Mouse (Mus musculus) MEL (cell line): Measurements from ENCODE around the gene Mme. TPM values are rescaled to one million over a fixed set of nuclear protein-coding genes. Genes with fewer than 3 reads are reported as not detected.

Experiments used
- DNase-seq: peaks from one replicate; pipeline ENCODE4 v3.0.0; 2011; ENCODE audit warnings: low read depth, low spot score
- H3K27ac ChIP-seq: 2 replicates; pipeline ENCODE4 v1.5.1; 2012; ENCODE audit warnings: low read depth, mild to moderate bottlenecking, control low read depth, low read length, moderate library complexity; ENCODE audit not compliant: control insufficient read depth
- H3K27me3 ChIP-seq, 2 experiments: fragments of 150-350 bp in 1 of 2; sonication (generic) in 1 of 2; 2 replicates each; pipeline ENCODE4 v1.6.1; 2012; ENCODE audit warnings: low read length in 2 of 2, mild to moderate bottlenecking in 2 of 2, improper control_type of control experiment in 1 of 2, moderate library complexity in 1 of 2; ENCODE audit not compliant: insufficient read depth in 2 of 2, control insufficient read depth in 1 of 2
- H3K36me3 ChIP-seq, 2 experiments: 2 replicates each; pipeline ENCODE4 v1.6.1; 2012 to 2014; ENCODE audit warnings: low read length in 2 of 2, improper control_type of control experiment in 1 of 2, inconsistent platforms in 1 of 2, mild to moderate bottlenecking in 1 of 2; ENCODE audit not compliant: insufficient read depth in 2 of 2, control insufficient read depth in 1 of 2
- H3K4me1 ChIP-seq, 2 experiments: fragments of 150-350 bp in 1 of 2; sonication (generic) in 1 of 2; 2 replicates each; pipeline ENCODE4 v1.6.1; 2012; ENCODE audit warnings: low read length in 2 of 2, improper control_type of control experiment in 1 of 2, mild to moderate bottlenecking in 1 of 2; ENCODE audit not compliant: insufficient read depth in 2 of 2, control insufficient read depth in 1 of 2
- H3K4me3 ChIP-seq, 2 experiments: fragments of 150-350 bp in 1 of 2; sonication (generic) in 1 of 2; 2 replicates each; pipeline ENCODE4 v1.5.1; 2012; ENCODE audit warnings: low read depth in 2 of 2, low read length in 2 of 2, mild to moderate bottlenecking in 2 of 2, moderate library complexity in 2 of 2, control low read depth in 1 of 2, improper control_type of control experiment in 1 of 2; ENCODE audit not compliant: control insufficient read depth in 1 of 2, insufficient read depth in 1 of 2
- H3K79me2 ChIP-seq: 2 replicates; pipeline ENCODE4 v1.6.1; 2012; ENCODE audit warnings: mild to moderate bottlenecking, low read length, moderate library complexity; ENCODE audit not compliant: control insufficient read depth, poor library complexity, insufficient read depth
- H3K9ac ChIP-seq: 2 replicates; pipeline ENCODE4 v1.6.1; 2012; ENCODE audit warnings: low read depth, mild to moderate bottlenecking, control low read depth, low read length, moderate library complexity; ENCODE audit not compliant: control insufficient read depth, poor library complexity, severe bottlenecking
- H3K9me3 ChIP-seq: fragments of 150-350 bp; sonication (generic); replicated peaks from 2 replicates; pipeline ENCODE4 v1.6.1; 2012; ENCODE audit warnings: mild to moderate bottlenecking, low read length, improper control_type of control experiment, moderate library complexity; ENCODE audit not compliant: insufficient read depth
- CHD1 ChIP-seq: IDR thresholded peaks from 2 replicates; pipeline ENCODE4 v1.6.1; 2012; ENCODE audit warnings: low read depth, mild to moderate bottlenecking, inconsistent platforms, low read length, improper control_type of control experiment
- CTCF ChIP-seq, 3 experiments: IDR thresholded peaks in 2 of 3; conservative IDR thresholded peaks in 1 of 3; 2 replicates each; pipeline ENCODE4 v1.5.1; 2011 to 2012; ENCODE audit warnings: low read length in 3 of 3, low read depth in 2 of 3, mild to moderate bottlenecking in 2 of 3, improper control_type of control experiment in 1 of 3, inconsistent platforms in 1 of 3, mixed read lengths in 1 of 3, moderate library complexity in 1 of 3; ENCODE audit not compliant: control insufficient read depth in 1 of 3, insufficient read depth in 1 of 3, poor library complexity in 1 of 3, severe bottlenecking in 1 of 3
- E2F4 ChIP-seq: IDR thresholded peaks from 2 replicates; pipeline ENCODE4 v1.6.1; 2011; ENCODE audit warnings: low read depth, low read length, improper control_type of control experiment, borderline replicate concordance
- ELF1 ChIP-seq: IDR thresholded peaks from 2 replicates; pipeline ENCODE4 v1.6.1; 2014; ENCODE audit warnings: low read depth, mild to moderate bottlenecking, inconsistent platforms, low read length, improper control_type of control experiment, moderate library complexity
- HCFC1 ChIP-seq: IDR thresholded peaks from 2 replicates; pipeline ENCODE4 v1.6.1; 2012; ENCODE audit warnings: low read depth, mild to moderate bottlenecking, inconsistent platforms, low read length, improper control_type of control experiment, moderate library complexity
- JUND ChIP-seq: IDR thresholded peaks from 2 replicates; pipeline ENCODE4 v1.6.1; 2011; ENCODE audit warnings: low read depth, mild to moderate bottlenecking, improper control_type of control experiment, low read length
- MEF2A ChIP-seq: IDR thresholded peaks from 2 replicates; pipeline ENCODE4 v1.6.1; 2014; ENCODE audit warnings: low read depth, mild to moderate bottlenecking, inconsistent platforms, low read length, improper control_type of control experiment; ENCODE audit not compliant: poor library complexity, insufficient replicate concordance, severe bottlenecking; ENCODE audit errors: extremely low read depth
- MXI1 ChIP-seq: IDR thresholded peaks from 2 replicates; pipeline ENCODE4 v1.6.1; 2011; ENCODE audit warnings: mild to moderate bottlenecking, low read depth, low read length, improper control_type of control experiment
- MYC ChIP-seq: IDR thresholded peaks from 2 replicates; pipeline ENCODE4 v1.6.1; 2011; ENCODE audit warnings: low read depth, mild to moderate bottlenecking, low read length, improper control_type of control experiment, moderate library complexity
- NELFE ChIP-seq: IDR thresholded peaks from 2 replicates; pipeline ENCODE4 v1.6.1; 2011; ENCODE audit warnings: low read depth, low read length, improper control_type of control experiment
- NRF1 ChIP-seq: IDR thresholded peaks from 2 replicates; pipeline ENCODE4 v1.6.1; 2014; ENCODE audit warnings: low read depth, mild to moderate bottlenecking, inconsistent platforms, low read length, improper control_type of control experiment, moderate library complexity; ENCODE audit not compliant: poor library complexity, insufficient read depth, severe bottlenecking
- POLR2A ChIP-seq, 2 experiments: IDR thresholded peaks; 2 replicates each; pipeline ENCODE4 v1.6.1; 2011 to 2012; ENCODE audit warnings: low read length in 2 of 2, mild to moderate bottlenecking in 2 of 2, control low read depth in 1 of 2, improper control_type of control experiment in 1 of 2, low read depth in 1 of 2, moderate library complexity in 1 of 2; ENCODE audit not compliant: control insufficient read depth in 1 of 2, insufficient read depth in 1 of 2, poor library complexity in 1 of 2
- POLR2AphosphoS2 ChIP-seq: IDR thresholded peaks from 2 replicates; pipeline ENCODE4 v1.6.1; 2011; ENCODE audit warnings: low read length, improper control_type of control experiment
- RAD21 ChIP-seq: IDR thresholded peaks from 2 replicates; pipeline ENCODE4 v1.6.1; 2011; ENCODE audit warnings: mild to moderate bottlenecking, low read depth, low read length, improper control_type of control experiment
- TAL1 ChIP-seq: IDR thresholded peaks from 2 replicates; pipeline ENCODE4 v1.6.1; 2012; ENCODE audit warnings: mild to moderate bottlenecking, inconsistent platforms, low read length, moderate library complexity, mixed read lengths
- TBP ChIP-seq: IDR thresholded peaks from 2 replicates; pipeline ENCODE4 v1.8.0; 2011; ENCODE audit warnings: low read depth, low read length, improper control_type of control experiment
- TCF12 ChIP-seq: IDR thresholded peaks from 2 replicates; pipeline ENCODE4 v1.6.1; 2014; ENCODE audit warnings: low read depth, mild to moderate bottlenecking, inconsistent platforms, low read length, improper control_type of control experiment, moderate library complexity
- UBTF ChIP-seq: IDR thresholded peaks from 2 replicates; pipeline ENCODE4 v1.6.1; 2012; ENCODE audit warnings: low read depth, mild to moderate bottlenecking, inconsistent platforms, low read length, improper control_type of control experiment, moderate library complexity, borderline replicate concordance; ENCODE audit not compliant: insufficient read depth
- USF1 ChIP-seq: IDR thresholded peaks from 2 replicates; pipeline ENCODE4 v1.6.1; 2014; ENCODE audit warnings: low read depth, mild to moderate bottlenecking, inconsistent platforms, low read length, improper control_type of control experiment, moderate library complexity
- ZNF384 ChIP-seq: IDR thresholded peaks from 2 replicates; pipeline ENCODE4 v1.6.1; 2012; ENCODE audit warnings: low read depth, mild to moderate bottlenecking, inconsistent platforms, low read length, improper control_type of control experiment
- polyA plus RNA-seq, 2 experiments: library from polyadenylated mRNA; stranded (reverse) in 1 of 2; unstranded in 1 of 2; fragments of >175 nt in 1 of 2; fragments of >200 nt in 1 of 2; gene quantifications; 2 replicates each; pipeline versions ENCODE4 v1.2.1 to v1.2.4; 2012; ENCODE audit warnings: low replicate concordance in 2 of 2, low read depth in 1 of 2; ENCODE audit not compliant: insufficient read length in 2 of 2, insufficient read depth in 1 of 2, missing spikeins in 1 of 2
- total RNA-seq: library from RNA; depleted of rRNA; stranded (reverse); fragments of 300-350 nt; gene quantifications from 2 replicates; pipeline ENCODE4 v1.2.3, GENCODE M21; 2012

Mme gene
- total and polyA plus RNA-seq, 3 experiments = not detected

DNA sequence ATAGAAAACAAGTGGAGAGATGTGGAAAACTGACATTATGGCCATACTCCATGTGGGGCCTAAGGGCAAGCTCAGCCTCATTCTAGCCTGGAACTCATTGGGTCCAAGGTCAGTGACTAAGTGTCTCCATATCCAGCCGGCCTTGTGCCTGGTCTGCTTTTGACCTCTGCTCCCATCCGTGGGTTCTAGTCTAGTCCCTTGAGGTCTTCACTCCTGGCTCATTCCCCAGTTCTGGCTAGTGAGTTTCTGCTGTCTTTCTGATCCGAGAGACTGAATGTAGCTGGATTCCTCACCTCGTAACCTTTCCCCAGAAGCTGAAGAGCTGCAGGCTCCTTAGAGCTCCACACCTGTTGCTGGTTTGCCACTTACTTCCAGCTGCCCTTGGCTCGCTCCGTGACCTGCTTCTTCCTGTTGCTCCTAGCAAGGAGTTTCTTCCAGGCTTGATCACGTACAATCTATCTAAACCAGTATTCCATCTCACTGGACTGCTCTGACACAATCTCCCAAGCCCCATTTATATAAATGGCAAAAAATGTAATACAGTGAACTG, 73.9 kb downstream of the Mme start:
- Histone ChIP-seq H3K9ac (no peak overlapping the region), H3K9me3 (no peaks in the 10 kb centered on the region)
- no peak for DNase-seq

GRCm38 (mm10) chr3:63317496-63317895, 76.2 kb downstream of the Mme start:
- H3K27me3 ChIP-seq = no peaks in the 10 kb centered on the region
- no peaks in the 10 kb centered on the region for H3K36me3 ChIP-seq
- no peak overlapping the region for H3K27ac ChIP-seq
- H3K79me2 ChIP-seq = no peaks in the 10 kb centered on the region
- no peaks in the 10 kb centered on the region for H3K4me1 ChIP-seq
- H3K9ac ChIP-seq = no peak overlapping the region
- TF ChIP-seq ELF1 (no peak), TBP (no peak), USF1 (no peak), ZNF384 (no peak), CHD1 (no peak), TAL1 (no peak), UBTF (no peak), POLR2AphosphoS2 (no peak), CTCF (IDR thresholded peaks at IDR 0.05 in 2 of 3, conservative IDR thresholded peaks at IDR 0.05 in 1 of 3; ENCODE audit: control insufficient read depth in 1 of 3, insufficient read depth in 1 of 3, low read depth in 2 of 3, low read length in 3 of 3, poor library complexity in 1 of 3, severe bottlenecking in 1 of 3) (no peak), NRF1 (no peak)
- DNase-seq = no peak
- no peaks in the 10 kb centered on the region for H3K9me3 ChIP-seq
- no peak overlapping the region for H3K4me3 ChIP-seq

More for the DNA sequence above, 73.9 kb downstream of the Mme start:
- TF ChIP-seq CTCF (IDR thresholded peaks at IDR 0.05 in 2 of 3, conservative IDR thresholded peaks at IDR 0.05 in 1 of 3; ENCODE audit: control insufficient read depth in 1 of 3, insufficient read depth in 1 of 3, low read depth in 2 of 3, low read length in 3 of 3, poor library complexity in 1 of 3, severe bottlenecking in 1 of 3) = no peak
- TF ChIP-seq MYC = no peak
- no peak for TF ChIP-seq E2F4
- TF ChIP-seq POLR2A (IDR thresholded peaks at IDR 0.05; ENCODE audit: control insufficient read depth in 1 of 2, insufficient read depth in 1 of 2, low read depth in 1 of 2, low read length in 2 of 2, poor library complexity in 1 of 2) = no peak
- no peak for TF ChIP-seq NELFE
- TF ChIP-seq HCFC1 = no peak
- TF ChIP-seq POLR2AphosphoS2 = no peak
- no peak for TF ChIP-seq MEF2A
- TF ChIP-seq UBTF = no peak
- TF ChIP-seq MXI1 = no peak
- TF ChIP-seq RAD21 = no peak
- TF ChIP-seq TCF12 = no peak
- no peak for TF ChIP-seq JUND
- Histone ChIP-seq H3K4me1 (no peaks in the 10 kb centered on the region), H3K4me3 (no peak overlapping the region), H3K79me2 (no peaks in the 10 kb centered on the region), H3K36me3 (no peaks in the 10 kb centered on the region), H3K27me3 (no peaks in the 10 kb centered on the region), H3K27ac (no peak overlapping the region)
